Mouse (Mus musculus) testis, adult 2 months (tissue): ENCODE results near the gene Gm3183. TPM values are rescaled to one million over a fixed set of nuclear protein-coding genes. Genes with fewer than 3 reads are reported as not detected.
"Not testable (repeated sequence)": the region's sequence is repeated elsewhere in the genome, so short reads cannot be mapped to it uniquely, and the experiment has no call there.

Experiments
- H3K27ac ChIP-seq: fragments of 200-500 bp; 2 replicates; pipeline ENCODE4 v1.5.1; 2012; ENCODE audit warnings: low read depth, low read length; ENCODE audit not compliant: control insufficient read depth, insufficient read depth
- H3K27me3 ChIP-seq: fragments of 200-500 bp; 2 replicates; pipeline ENCODE4 v1.6.1; 2012; ENCODE audit warnings: mild to moderate bottlenecking, low read length, moderate library complexity; ENCODE audit not compliant: control insufficient read depth, insufficient read depth
- H3K36me3 ChIP-seq: fragments of 200-500 bp; 2 replicates; pipeline ENCODE4 v1.6.1; 2012; ENCODE audit warnings: mild to moderate bottlenecking, low read length; ENCODE audit not compliant: control insufficient read depth, insufficient read depth
- H3K4me1 ChIP-seq: fragments of 200-500 bp; 2 replicates; pipeline ENCODE4 v1.6.1; 2012; ENCODE audit warnings: low read length; ENCODE audit not compliant: control insufficient read depth, insufficient read depth
- H3K4me3 ChIP-seq: fragments of 200-500 bp; 2 replicates; pipeline ENCODE4 v1.5.1; 2012; ENCODE audit warnings: low read depth, mild to moderate bottlenecking, low read length, moderate library complexity, mixed read lengths; ENCODE audit not compliant: control insufficient read depth
- polyA plus RNA-seq: library from polyadenylated mRNA; depleted of rRNA; stranded (reverse); fragments of >200 nt; gene quantifications from 2 replicates; pipeline ENCODE4 v1.2.3, GENCODE M21; 2012; rRNA removed

The Gm3183 gene
- 0.17 TPM in 1 of 2 replicates, not detected in the other for polyA plus RNA-seq

GRCm38 (mm10) chr5:94865136-94865535 lies at the start of gene Gm3183:
TSS of gene Gm3183 (plus strand) at chr5:94865436.
- not testable (repeated sequence) for H3K36me3 ChIP-seq, H3K4me3 ChIP-seq, H3K4me1 ChIP-seq, H3K27me3 ChIP-seq, H3K27ac ChIP-seq

Other genes starting within 250 kb of the Gm3183 start
- gene Gm3147, start 249.1 kb upstream of the Gm3183 start, polyA plus RNA-seq = not detected in 2 replicates
- not detected in 2 replicates for gene Gm6509, start 241.5 kb upstream of the Gm3183 start, polyA plus RNA-seq
- gene Gm6205, start 217.1 kb upstream of the Gm3183 start, polyA plus RNA-seq = not detected in 2 replicates
- not detected in 2 replicates for gene Gm6367, start 123.2 kb downstream of the Gm3183 start, polyA plus RNA-seq
- not detected in 2 replicates for gene Gm7942, start 241.5 kb downstream of the Gm3183 start, polyA plus RNA-seq